Mouse (Mus musculus) embryonic facial prominence, embryonic 13.5 days (tissue): ENCODE measurements at regions not wholly inside any gene's neighbourhood (a gene's known extent, or its start where the extent isn't known, plus 50 kb on each side); places are given as distances from the start of the nearest gene placed in this dataset.

ENCODE experiments used
- ATAC-seq: fragments of 200-750 bp; cut with Nextera tagmentation; 2 replicates; pipeline ENCODE4 v1.8.0; 2017; ENCODE audit warnings: low read depth; ENCODE audit not compliant: insufficient number of reproducible peaks, insufficient read depth, low FRiP score, low TSS enrichment
- H3K27ac ChIP-seq: fragments of 300-500 bp; sonication (generic); 2 replicates; pipeline ENCODE4 v1.5.1; 2015; ENCODE audit warnings: moderate library complexity, mild to moderate bottlenecking, inconsistent platforms
- H3K27me3 ChIP-seq: fragments of 300-500 bp; sonication (generic); 2 replicates; pipeline ENCODE4 v1.6.1; 2015; ENCODE audit warnings: mild to moderate bottlenecking, inconsistent platforms
- H3K36me3 ChIP-seq: fragments of 300-500 bp; sonication (generic); 2 replicates; pipeline ENCODE4 v1.6.1; 2015; ENCODE audit warnings: mild to moderate bottlenecking, inconsistent platforms
- H3K4me1 ChIP-seq: fragments of 300-500 bp; sonication (generic); 2 replicates; pipeline ENCODE4 v1.6.1; 2015; ENCODE audit warnings: inconsistent platforms
- H3K4me2 ChIP-seq: fragments of 300-500 bp; sonication (generic); 2 replicates; pipeline ENCODE4 v1.6.1; 2015; ENCODE audit warnings: moderate library complexity, mild to moderate bottlenecking, inconsistent platforms
- H3K4me3 ChIP-seq: fragments of 300-500 bp; sonication (generic); 2 replicates; pipeline ENCODE4 v1.5.1; 2015; ENCODE audit warnings: mild to moderate bottlenecking, inconsistent platforms
- H3K9ac ChIP-seq: fragments of 300-500 bp; sonication (generic); 2 replicates; pipeline ENCODE4 v1.6.1; 2015; ENCODE audit warnings: mild to moderate bottlenecking, inconsistent platforms
- H3K9me3 ChIP-seq: fragments of 300-500 bp; sonication (generic); 2 replicates; pipeline ENCODE4 v1.6.1; 2016; ENCODE audit warnings: inconsistent platforms
- WGBS: fragments of 180-500 bp; shearing (Covaris S2); methylation state at CpG from one replicate; pipeline ENCODE4 v1.1.7; 2015; ENCODE audit warnings: mixed read lengths; 5-methylcytosine and 5-hydroxymethylcytosine counted together

GRCm38 (mm10) chr7:71409061-71409460, 57.8 kb upstream of the Gm10295 start:
- WGBS = 48% methylated on average over 5 of the region's 5 CpGs
- ATAC-seq = no peak
- Histone ChIP-seq H3K4me3 (no peak overlapping the region), H3K27ac (no peak overlapping the region), H3K9ac (no peak overlapping the region), H3K4me2 (no peak overlapping the region), H3K9me3 (no peaks in the 10 kb centered on the region), H3K27me3 (peaks cover 35% of the 10 kb centered on the region), H3K4me1 (peaks cover 10% of the 10 kb centered on the region), H3K36me3 (no peaks in the 10 kb centered on the region)

GRCm38 (mm10) chr7:71406283-71406682, 55.0 kb upstream of the Gm10295 start:
- no peak overlapping the region for H3K4me3 ChIP-seq
- no peak overlapping the region for H3K27ac ChIP-seq
- peaks cover 28% of the 10 kb centered on the region for H3K27me3 ChIP-seq
- H3K36me3 ChIP-seq = no peaks in the 10 kb centered on the region
- H3K9ac ChIP-seq = no peak overlapping the region
- no peaks in the 10 kb centered on the region for H3K9me3 ChIP-seq
- no peak for ATAC-seq
- 57% methylated on average over 8 of the region's 8 CpGs for WGBS
- H3K4me2 ChIP-seq = no peak overlapping the region
- peaks cover 2% of the 10 kb centered on the region for H3K4me1 ChIP-seq
